Mouse (Mus musculus) ZHBTc4 (cell line): ENCODE results near the gene Nr4a1.
A peak's percentile ranks its signal among the peaks of the same experiment; 100 is the strongest.

ENCODE experiments used
- DNase-seq: peaks from one replicate; pipeline ENCODE4 v3.0.0-alpha.2; 2011; ENCODE audit warnings: low read depth, low spot score

The Nr4a1 gene

DNA sequence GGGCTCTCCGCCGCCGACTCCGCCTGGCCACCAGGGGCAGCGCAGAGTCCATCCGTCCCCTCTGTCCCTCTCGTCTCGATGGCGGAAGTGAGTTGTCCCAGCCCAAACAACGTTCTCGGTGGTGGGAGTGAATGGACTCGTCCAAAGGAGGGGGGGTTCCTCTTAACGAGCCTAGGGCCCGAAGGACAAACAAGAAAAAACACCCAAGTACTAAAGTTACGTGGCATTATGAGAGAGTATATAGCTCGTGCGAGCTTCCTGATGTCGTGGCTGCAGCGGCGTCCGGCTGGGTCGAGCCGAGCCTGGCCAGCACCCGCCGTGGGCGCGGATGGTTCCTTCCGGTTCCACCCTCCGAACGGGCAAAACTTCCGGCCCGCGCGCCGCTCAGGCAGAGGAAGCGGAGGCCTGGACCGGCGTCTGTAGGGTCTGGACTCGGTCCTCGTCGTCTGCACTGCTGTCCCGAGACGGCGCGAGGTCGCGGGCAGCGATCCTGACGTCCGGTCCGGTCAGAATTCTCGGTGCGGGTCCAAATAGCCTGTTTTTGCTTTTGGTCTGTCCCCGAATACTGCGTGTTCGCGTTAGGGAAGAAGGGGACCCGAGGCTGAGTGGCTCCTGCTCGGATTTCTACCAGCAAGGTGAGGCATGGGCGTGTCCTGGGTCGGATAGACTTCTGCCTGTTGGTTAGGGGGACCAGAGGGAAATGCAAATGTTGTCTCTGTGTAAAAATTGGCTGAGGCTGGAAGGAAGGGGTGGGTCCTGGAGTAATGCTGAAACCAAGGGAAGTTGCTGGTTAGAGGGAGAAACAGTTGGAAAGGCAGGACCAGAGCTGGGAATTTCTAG, 30.1 kb downstream of the Nr4a1 start, which contains the start of gene Atg101:
Gene Atg101, plus strand, starts transcription at position 362 of the 840 bp plus-strand sequence.
- DNase-seq: peak; percentile 95

DNA sequence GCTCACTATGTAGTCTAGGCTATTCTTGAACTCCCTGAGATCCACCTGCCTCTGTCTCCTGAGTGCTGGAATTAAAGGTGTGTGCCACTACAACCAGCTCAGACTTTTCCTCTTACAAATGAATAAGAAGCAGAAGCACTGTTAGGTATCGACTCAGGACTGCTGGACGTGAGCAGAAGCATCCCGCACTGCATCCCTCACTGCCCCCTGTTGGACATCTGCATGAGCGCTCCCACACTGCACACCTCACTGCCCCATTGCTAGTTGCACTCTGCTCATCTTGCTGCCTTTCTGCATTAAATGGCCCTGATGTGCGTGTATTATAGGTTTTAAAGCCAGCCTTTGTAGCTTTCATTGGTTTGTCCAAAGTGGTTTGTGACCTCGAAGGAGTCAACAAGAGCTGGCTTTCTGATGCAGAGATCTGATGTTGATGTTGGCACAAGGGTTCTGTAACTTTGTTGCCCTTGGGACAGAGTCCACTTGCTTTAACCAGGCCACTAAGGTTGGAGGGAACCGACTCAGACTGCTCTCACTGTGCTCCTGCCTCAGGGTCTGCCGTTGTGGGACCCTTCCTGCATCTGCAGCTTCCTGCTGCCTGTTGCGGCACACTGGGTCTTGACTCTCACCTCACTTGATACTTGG, 32.2 kb downstream of the Nr4a1 start:
- peak; percentile 68 for DNase-seq

DNA sequence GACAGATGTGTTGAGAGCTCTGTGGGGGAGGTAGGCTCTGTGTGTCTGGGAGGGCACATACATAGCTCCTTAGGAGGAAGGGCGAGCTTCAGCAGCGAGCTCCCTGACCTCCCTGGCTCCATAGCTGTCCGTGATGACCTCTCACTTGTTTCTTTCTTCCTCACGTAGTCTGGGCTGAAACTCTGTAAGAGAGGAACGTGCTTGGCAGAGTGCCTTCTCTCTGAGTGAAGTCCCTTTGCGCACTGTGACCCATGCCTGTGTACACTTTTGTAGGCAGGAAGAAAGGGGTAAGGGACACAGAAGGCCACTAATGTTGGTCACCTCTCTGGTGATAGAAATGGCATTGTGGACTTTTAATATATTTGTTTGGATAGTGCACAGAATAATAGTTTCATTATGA, 33.3 kb downstream of the Nr4a1 start:
- no peak for DNase-seq

DNA sequence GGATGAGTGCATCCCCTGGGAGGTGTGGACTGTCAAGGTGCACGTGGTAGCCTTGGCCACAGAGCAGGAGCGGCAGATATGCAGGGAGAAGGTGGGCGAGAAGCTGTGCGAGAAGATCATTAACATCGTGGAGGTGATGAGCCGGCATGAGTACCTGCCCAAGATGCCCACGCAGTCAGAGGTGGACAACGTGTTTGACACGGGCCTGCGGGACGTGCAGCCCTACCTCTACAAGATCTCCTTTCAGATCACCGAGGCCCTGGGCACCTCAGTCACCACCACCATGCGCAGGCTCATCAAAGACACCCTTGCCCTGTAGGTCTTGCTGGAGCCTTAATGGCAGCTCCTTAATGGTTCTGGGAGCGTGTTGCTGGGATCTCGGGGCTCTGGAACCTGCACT, 36.3 kb downstream of the Nr4a1 start:
- no peak for DNase-seq

DNA sequence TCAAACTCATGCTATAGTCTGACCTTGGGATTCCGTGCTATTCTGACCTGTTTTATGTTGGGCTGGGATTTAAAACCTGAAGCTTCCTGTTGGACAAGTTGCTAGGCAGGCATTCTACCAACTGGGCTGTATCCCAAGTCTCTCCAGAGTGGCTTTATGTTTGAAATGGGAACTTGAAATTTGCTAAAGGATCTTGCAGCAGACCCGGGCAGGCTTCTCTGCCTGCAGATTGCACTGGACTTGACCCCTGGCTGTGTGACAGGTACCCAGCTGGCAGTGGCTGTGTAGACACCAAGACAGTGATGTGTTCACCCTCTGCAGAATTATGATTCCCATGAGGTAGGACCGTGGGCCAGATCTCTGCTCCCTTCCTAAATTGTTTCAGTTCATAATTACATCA, 37.9 kb downstream of the Nr4a1 start:
- no peak for DNase-seq

DNA sequence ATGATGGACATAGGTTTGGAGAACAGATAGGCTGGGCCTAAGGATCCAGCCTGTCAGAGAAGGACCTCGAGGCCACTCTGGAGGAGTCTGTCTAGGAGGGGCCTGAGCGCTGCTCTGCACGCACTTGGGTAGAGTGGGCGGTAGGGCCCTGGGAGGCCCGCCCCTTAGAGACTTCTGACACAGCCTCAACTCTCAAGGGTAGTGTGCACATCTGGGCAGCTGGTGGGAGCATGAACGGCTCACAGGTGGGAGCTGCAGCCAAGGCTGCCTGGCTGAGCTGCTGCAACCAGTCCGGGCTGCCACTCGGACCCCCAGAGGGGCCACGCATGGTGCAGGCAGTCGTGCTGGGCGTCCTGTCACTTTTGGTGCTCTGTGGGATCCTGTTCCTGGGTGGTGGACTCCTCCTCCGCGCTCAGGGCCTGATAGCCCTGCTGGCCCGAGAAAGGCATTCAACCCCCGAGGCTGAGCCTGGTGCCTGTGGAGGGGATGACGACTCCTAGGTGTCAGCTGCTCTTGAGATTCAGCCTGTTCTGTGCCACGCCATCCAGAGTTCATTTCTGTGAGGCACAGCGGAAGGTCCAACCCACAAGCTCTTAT, 39.1 kb downstream of the Nr4a1 start, which contains the start of gene 6030408B16Rik:
Gene 6030408B16Rik, plus strand, starts transcription at position 188 of the 597 bp plus-strand sequence.
- no peak for DNase-seq

DNA sequence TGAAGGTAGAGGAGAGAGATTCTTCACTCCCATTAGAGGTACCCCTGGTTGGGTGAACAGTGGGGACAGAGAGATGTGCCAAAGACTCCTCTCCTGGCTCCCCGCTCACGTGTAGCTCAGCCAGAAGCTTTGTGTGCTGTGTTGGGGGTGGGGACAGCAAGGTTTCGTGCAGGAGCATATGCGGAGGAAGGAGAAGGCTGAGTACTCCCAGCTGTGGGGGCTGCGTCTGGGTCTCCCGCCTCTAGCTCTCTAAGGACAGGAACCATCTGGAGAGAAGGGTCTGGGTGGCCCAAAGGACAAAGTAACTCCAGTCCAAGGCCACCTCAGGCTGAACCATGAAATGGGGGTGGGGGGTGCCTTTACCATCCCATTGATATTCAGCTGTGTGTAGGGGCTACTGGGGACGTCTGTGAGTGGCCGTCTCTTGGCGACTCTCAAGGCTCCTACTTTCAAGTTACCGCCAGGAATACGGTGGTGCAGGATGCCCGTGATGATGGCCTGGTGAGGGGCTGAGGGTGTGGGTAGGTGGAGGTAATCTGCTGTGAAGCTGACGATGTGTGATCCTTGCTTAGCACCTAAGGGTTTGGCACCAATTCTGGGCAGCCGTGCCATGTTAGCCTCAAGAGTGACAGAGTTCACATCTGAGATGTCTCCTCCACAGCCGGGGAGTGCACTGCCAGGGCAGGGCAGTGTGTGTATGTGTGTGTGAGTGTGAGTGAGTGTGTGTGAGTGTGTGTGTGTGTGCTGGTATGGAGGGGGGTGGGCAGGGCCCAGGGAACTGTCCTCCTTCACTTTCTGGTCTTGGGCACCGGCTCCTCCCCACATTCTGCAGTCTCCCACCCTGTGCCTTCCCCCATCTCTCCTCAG, 40.2 kb downstream of the Nr4a1 start:
- DNase-seq: no peak

DNA sequence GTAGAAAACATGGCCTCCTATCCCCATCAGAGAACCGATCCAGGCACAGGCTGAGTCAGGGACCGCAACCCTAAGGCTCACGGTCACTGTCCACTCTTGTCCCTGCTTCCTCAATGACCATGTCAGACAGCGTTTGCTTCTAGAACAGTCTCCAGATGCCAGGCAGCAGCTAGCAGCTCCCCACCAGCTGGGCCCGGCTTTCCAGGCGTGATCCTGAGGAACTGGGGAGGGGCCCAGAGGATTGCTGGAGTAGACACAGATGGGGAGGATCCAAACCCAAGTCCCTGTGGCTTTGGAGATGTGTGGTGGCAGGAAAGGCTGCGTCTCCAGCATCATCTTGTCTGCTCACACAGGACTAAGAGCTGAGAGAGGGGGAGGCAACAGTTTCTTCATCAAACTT, 41.0 kb downstream of the Nr4a1 start:
- DNase-seq: no peak

DNA sequence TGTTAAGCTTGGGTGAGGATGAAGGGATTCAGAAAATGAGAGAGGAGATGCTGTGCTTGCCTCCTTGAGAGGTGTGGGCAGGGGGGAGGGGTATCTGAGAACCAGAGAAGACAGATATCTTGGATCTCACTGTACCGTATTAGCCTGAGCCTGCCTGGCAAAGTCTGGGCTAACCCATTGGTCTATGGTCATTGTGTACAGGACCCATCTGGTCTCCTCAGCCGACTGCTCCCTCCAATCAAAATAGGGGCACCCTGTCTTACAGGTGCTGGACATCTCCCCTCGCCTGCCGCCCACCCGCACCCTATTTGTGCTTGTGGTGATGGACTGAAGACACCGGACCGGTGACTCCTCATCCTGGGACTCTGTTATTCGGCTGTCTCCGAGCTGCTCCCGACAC, 41.5 kb downstream of the Nr4a1 start:
- no peak for DNase-seq

DNA sequence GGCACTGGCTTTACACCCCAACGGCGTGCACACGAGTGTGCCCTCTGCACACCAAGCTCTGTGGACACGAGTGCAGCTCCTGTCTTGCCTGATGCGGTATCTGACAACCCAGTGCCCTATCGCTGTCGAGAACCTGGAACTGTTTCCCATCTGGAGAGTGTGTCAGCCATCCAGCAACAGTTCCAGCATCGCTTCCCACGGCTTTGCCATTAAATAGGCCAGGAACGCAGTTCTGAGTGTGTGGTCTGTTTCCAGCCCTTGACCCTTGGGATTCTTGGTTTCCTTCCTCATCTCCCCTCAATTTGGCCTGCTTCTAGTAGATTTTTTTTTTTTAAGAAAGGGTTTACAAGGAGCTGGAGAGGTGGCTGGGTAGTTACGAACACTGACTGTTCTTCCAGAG, 42.0 kb downstream of the Nr4a1 start:
- no peak for DNase-seq

DNA sequence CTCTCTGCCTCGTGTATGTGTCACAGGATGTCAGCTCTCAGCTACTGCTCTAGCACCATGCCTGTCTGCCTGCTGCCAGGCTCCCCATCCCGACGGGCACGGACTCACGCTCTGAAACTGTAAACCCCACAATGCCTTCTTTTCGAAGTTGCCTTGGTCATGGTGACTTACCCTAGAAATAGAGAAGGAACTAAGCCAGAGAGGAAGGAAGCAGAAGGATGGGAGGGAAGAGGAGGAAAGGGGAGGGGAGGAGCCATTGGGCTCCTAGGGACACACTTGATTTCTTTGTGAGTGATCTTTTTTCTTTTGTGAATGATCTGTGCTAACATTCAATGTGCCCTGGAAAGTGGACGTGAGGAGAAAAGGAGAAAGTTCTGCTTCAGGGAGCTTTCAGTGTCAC, 43.9 kb downstream of the Nr4a1 start:
- DNase-seq: no peak

DNA sequence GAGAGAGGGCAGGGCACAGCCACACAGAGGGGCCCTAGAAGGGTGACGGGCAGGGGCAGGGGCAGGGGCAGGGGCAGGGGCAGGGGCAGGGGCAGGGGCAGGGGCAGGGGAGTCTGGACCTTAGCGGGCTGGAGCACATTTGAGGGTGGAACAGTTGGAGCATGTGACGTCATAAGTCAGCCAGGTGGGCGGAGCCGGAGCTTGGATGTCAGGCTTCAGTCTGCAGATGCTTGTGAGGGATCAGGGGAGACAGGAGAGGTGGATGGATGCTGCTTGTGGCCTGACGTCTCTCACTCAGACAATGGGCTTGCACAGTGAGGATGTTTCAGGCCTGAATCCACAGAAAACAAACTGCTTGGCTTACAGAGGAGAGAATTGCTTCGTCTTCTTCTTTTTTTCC, 44.5 kb downstream of the Nr4a1 start:
- DNase-seq: peak; percentile 70

DNA sequence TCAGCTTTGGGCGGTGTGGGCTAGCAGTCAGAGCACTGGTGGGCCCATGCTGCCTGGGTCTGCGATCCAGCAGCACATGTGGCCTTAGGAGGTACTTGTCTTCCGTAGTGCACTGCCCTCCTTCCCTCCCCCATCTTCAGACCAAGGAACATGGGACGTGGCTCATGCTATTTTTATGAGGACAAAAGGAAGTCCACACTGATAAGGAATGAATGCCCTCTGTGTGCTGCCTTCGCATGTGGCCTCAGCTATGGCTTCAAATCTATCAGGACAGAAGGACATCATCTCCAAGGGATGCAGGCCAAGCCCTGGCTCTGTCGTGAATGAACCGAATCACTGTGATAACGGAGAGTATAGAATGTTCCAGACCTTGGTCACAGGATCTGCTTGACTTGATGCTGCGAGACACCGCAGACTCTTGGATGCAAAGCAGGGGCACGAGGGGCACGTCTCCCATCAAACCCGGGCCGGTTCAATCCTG, 45.5 kb downstream of the Nr4a1 start:
- DNase-seq: no peak

DNA sequence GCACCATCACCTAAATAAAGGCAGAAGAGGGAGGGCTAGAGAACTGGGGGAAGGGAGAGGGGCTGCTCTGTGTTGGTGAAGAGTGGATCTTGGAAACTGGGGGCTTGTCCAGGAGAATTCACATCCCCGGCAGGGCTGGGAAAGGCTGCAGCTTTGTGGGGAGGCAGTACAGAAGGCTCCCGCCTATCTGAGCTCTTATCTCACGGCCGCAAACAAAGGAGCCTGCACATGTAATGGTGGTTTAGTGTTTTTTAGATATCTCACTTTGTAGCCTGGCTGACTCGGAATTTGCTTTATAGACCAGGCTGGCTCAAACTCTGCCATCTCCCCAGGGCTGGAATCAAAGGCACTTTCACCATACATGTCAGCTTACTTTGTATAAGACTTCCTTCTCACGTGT, 46.1 kb downstream of the Nr4a1 start:
- DNase-seq: no peak

DNA sequence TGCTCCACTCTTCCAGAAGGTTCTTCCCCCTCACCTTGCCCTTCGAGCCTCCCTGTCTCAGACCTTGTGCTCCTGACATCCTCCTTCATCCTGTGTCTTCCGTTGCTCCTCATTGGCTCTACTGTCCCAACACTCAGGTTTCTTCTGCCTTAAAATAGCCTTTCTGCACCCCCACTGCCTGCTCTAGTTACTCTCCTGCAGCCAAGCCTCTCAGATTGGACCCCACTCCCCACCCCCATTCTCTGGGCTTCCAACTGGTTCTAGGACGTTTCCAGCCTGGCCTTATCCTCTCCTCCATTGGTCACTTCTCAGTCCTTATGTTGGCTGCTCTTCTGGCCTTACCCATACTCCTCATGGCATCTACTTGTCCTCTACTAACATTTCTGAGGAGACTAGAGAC, 48.1 kb downstream of the Nr4a1 start:
- no peak for DNase-seq

DNA sequence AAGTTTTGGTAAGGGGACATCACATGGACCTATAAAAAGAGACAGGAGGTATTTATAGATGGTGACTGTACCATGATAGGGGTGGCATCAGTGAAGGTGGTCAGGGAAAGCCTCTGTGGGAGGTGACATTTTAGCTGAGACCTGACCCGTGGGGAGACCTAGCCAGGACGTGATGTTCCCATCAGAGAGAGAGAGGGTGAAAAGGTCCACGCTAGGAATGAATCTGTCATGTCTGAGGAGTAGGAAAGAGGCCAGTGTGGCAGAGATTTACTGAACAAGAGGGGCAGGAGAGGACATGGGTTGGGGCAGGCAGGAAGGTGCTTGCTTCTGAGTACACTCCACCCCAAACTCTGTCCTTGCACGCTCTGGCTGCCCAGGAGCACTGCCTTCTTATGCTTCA, 49.8 kb downstream of the Nr4a1 start:
- DNase-seq: no peak

DNA sequence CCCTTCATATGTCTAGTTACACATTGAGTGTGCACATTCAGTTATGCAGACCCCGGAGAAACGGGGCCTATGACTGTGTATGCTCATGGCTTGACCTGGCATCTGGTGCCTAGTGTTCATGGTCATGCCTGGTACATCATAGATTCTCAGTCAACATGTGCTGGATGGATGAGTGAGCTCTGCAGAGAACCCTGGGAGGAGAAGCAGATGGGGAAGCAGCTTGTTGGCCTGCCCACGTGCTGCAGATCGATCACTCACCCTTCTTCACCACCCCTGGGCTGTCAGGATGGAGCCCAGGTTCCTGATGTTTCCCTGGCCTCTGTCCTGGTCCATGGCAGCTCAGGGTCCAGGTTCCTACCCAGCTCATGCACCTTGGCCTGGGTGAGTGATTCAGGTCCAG, 52.4 kb downstream of the Nr4a1 start:
- no peak for DNase-seq

DNA sequence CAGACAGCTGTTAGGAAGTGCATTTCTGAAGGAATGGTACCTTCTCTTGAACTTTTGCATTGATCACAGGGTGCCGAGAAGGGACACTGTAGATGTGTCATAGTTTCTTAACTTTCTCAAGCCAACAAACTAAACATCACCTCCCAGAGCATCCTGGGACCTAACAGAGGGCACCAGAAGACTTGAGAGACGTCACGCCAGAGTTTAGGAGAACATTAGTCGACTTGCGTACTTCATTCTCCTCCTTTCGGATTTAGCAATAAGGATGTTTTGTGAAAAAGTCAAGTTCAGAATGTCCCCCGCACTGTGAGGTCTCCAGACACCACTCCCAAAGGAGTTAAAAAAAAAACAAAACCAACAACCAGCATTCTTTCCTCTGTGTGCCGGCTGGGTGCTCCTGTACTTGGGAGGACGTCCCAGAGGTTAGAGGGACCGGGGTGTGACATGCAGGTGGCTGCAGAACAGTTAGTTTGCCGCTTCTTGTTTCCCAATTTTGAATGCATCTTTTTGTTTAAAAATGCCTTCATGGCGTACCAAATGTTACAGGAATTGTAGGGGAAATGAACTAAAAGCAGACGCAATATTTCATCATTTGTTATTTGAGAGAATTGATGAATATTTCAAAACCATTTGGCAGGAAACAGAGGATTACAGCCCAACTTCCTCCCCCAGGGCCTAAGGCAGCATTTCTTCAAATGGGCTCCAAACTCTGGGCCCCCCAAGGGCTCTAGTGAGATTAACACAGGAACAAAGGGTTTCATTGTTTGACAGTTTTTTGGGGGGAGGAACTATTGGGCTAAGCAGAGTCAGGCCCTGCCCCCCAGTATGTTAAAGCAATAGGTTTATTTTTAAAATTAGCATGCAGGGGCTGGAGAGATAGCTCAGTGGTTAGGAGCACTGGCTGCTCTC, 54.6 kb downstream of the Nr4a1 start:
- DNase-seq: no peak

DNA sequence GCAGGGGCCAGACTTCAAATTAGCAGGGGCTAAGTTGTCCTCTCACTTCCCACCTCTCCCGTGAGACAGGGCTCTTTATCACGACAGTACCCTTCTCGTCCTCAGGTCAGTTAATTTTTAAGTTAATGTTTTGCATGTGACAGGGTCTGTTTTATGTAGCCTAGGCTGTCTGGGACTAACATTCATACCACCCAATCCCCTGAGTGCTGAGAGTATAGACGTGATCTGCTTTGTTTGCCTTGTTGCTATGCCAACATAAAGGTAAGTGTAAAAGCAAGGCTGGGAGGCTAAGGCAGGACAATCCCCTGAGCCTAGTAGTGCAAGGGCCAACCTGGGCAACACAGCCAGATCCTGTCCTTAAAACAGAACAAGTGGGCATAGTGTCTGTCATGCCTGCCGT, 55.4 kb downstream of the Nr4a1 start:
- no peak for DNase-seq

DNA sequence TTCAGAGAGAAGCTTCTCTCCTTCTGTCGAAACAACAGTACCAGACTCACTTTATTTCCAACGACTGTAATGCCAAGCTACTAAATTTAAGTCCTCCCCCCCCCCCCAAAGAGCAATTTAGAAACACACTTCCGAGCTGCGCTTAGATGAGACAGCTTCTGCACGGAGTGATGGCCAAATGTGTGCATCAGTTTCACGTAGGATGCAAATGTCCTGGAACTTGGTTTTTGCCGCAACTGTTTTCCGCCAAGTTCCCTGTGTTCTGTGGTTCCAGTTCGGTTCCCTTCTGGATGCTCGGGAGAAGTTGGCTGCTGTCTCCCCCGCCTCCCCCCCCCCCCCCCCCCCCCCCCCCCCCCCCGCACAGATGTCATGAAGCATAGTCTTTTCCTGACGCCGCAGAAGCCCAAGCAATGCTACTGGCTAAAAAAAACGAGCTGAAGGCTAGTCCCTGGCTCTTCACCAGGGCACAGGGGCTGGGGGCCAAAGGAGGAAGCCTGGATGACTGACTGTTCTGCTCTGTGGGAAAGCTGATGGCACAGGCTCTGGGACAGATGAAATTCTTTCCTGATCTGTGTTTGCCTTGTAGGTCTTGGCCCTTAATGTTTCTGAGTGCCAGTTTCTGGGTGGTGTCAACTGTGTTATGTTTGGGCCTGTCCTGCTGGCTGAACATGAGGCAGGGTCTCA, 57.2 kb downstream of the Nr4a1 start:
- no peak for DNase-seq
